Mouse (Mus musculus) mouse trophoblast stem cell (cell line): ENCODE results near the gene B4gat1.
"Not testable (repeated sequence)": the region's sequence is repeated elsewhere in the genome, so short reads cannot be mapped to it uniquely, and the experiment has no call there.

ENCODE experiments used
- in situ Hi-C, 2 experiments: fragments of 300-500 bp; cut with MseI, MboI; formaldehyde crosslinking; loops; 2 replicates in 1 of 2; 3 replicates in 1 of 2; pipeline ENCODE4 v1.15.1; 2025

The B4gat1 gene

GRCm38 (mm10) chr19:5038709-5039156 lies at the start of gene B4gat1, which contains the start of gene AC124502.3:
Gene B4gat1, plus strand, starts transcription at chr19:5038826.
Gene AC124502.3, plus strand, starts transcription at chr19:5038891.
- in situ Hi-C loops, result no loop called here

- in situ Hi-C loops, result no loop called here
Observed at GRCm38 (mm10) chr19:4989013-4989412, 49.6 kb upstream of the B4gat1 start.

GRCm38 (mm10) chr19:4989434-4990255 lies 49.0 kb upstream of the B4gat1 start:
- in situ Hi-C loops, result no loop called here

- in situ Hi-C loops, result no loop called here
Observed at GRCm38 (mm10) chr19:4990256-4990625, 48.4 kb upstream of the B4gat1 start, which contains the start of gene Npas4. Gene Npas4, minus strand, starts transcription at chr19:4990316.

GRCm38 (mm10) chr19:4990716-4991115 lies 47.9 kb upstream of the B4gat1 start:
- in situ Hi-C loops, result no loop called here

GRCm38 (mm10) chr19:4992371-4992770 lies 46.3 kb upstream of the B4gat1 start:
- in situ Hi-C loops, result no loop called here

GRCm38 (mm10) chr19:4992904-4993303 lies 45.7 kb upstream of the B4gat1 start:
- in situ Hi-C loops, result no loop called here

GRCm38 (mm10) chr19:4994043-4994442 lies 44.6 kb upstream of the B4gat1 start:
- in situ Hi-C loops, result no loop called here

GRCm38 (mm10) chr19:4999445-5000140 lies 39.0 kb upstream of the B4gat1 start:
- in situ Hi-C loops, result no loop called here

- in situ Hi-C loops, result no loop called here
Observed at GRCm38 (mm10) chr19:5001666-5002406, 36.8 kb upstream of the B4gat1 start.

GRCm38 (mm10) chr19:5003644-5004043 lies 35.0 kb upstream of the B4gat1 start:
- in situ Hi-C loops, result not testable (repeated sequence)

GRCm38 (mm10) chr19:5004925-5005324 lies 33.7 kb upstream of the B4gat1 start:
- in situ Hi-C loops, result no loop called here

GRCm38 (mm10) chr19:5013138-5013537 lies 25.5 kb upstream of the B4gat1 start:
- in situ Hi-C loops, result no loop called here

- in situ Hi-C loops, result no loop called here
Observed at GRCm38 (mm10) chr19:5014961-5015398, 23.6 kb upstream of the B4gat1 start.

GRCm38 (mm10) chr19:5016221-5016742 lies 22.3 kb upstream of the B4gat1 start:
- in situ Hi-C loops, result no loop called here

- in situ Hi-C loops, result no loop called here
Observed at GRCm38 (mm10) chr19:5016782-5017181, 21.8 kb upstream of the B4gat1 start.

- in situ Hi-C loops, result no loop called here
Observed at GRCm38 (mm10) chr19:5017611-5018010, 21.0 kb upstream of the B4gat1 start.

GRCm38 (mm10) chr19:5018191-5018590 lies 20.4 kb upstream of the B4gat1 start:
- in situ Hi-C loops, result no loop called here

- in situ Hi-C loops, result no loop called here
Observed at GRCm38 (mm10) chr19:5021416-5021815, 17.2 kb upstream of the B4gat1 start.

GRCm38 (mm10) chr19:5023621-5024479 lies 14.8 kb upstream of the B4gat1 start, which contains the start of gene Slc29a2:
Gene Slc29a2, plus strand, starts transcription at chr19:5023860.
- in situ Hi-C loops, result no loop called here

GRCm38 (mm10) chr19:5026111-5026510 lies 12.5 kb upstream of the B4gat1 start:
- in situ Hi-C loops, result no loop called here
